Mouse (Mus musculus) megakaryocyte, embryonic 14.5 days (primary cell): ENCODE measurements around the gene Zdhhc22.

Experiments
- FLI1 ChIP-seq: IDR thresholded peaks from 2 replicates; pipeline ENCODE4 v1.6.1; 2012; ENCODE audit warnings: low read length, inconsistent platforms, mixed read lengths
- GATA1 ChIP-seq: IDR thresholded peaks from 3 replicates; pipeline ENCODE4 v1.6.1; 2012; ENCODE audit warnings: mixed read lengths, low read length, inconsistent platforms, borderline replicate concordance

DNA sequence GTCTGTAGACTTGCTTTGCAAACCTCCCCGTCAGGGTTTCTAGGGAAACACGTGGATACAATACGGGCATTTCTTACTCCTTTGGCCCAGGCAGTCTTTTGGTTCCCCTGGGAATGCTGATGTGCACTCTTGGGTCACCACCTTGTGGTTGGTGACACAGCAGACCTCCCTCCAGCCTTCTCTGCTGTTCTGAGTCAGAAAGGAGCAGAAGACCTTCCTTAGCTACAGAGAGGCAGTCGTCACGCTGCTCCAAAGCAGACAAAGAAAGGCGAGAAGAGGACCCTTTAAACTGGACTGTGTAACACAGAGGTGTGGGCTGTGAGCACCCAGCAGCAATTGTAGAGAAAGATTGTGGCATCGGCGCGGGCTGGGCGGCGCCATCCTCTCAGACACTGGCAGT lies 49.1 kb downstream of the Zdhhc22 start:
- no peak for TF ChIP-seq FLI1
- no peak for TF ChIP-seq GATA1
